Mouse (Mus musculus) brain, adult 2 months (tissue): Measurements from ENCODE around the gene Sec22c.
A peak's percentile ranks its signal among the peaks of the same experiment; 100 is the strongest.

Experiments used
- DNase-seq: peaks from one replicate; pipeline ENCODE4 v3.0.0; 2011; ENCODE audit warnings: low read depth, low spot score

Sec22c gene

GRCm38 (mm10) chr9:121704646-121705625 lies at the start of gene Sec22c:
Gene Sec22c, minus strand, starts transcription at chr9:121705490.
- DNase-seq = peak; percentile 97

GRCm38 (mm10) chr9:121754624-121755023 lies 49.3 kb upstream of the Sec22c start:
- no peak for DNase-seq

- peak; percentile 75 for DNase-seq
Measured at GRCm38 (mm10) chr9:121752774-121753173, 47.5 kb upstream of the Sec22c start.

GRCm38 (mm10) chr9:121744051-121744450 lies 38.8 kb upstream of the Sec22c start:
- no peak for DNase-seq

- DNase-seq = no peak
Measured at GRCm38 (mm10) chr9:121741168-121741567, 35.9 kb upstream of the Sec22c start.

- peak; percentile 34 for DNase-seq
Measured at GRCm38 (mm10) chr9:121740490-121740889, 35.2 kb upstream of the Sec22c start.

GRCm38 (mm10) chr9:121719347-121720331 lies 14.3 kb upstream of the Sec22c start:
- DNase-seq = peak; percentile 52

- DNase-seq = peak; percentile 99
Measured at GRCm38 (mm10) chr9:121718792-121719318, 13.6 kb upstream of the Sec22c start, which contains the start of gene Nktr. Gene Nktr, plus strand, starts transcription at chr9:121719169.

GRCm38 (mm10) chr9:121718070-121718705 lies 12.9 kb upstream of the Sec22c start:
- no peak for DNase-seq

- no peak for DNase-seq
Measured at GRCm38 (mm10) chr9:121717048-121717447, 11.8 kb upstream of the Sec22c start.

GRCm38 (mm10) chr9:121710584-121710975 lies 5.3 kb upstream of the Sec22c start:
- peak; percentile 44 for DNase-seq

GRCm38 (mm10) chr9:121709898-121710583 lies 4.8 kb upstream of the Sec22c start, which contains the start of gene Ss18l2:
Gene Ss18l2, plus strand, starts transcription at chr9:121710329.
- DNase-seq = peak; percentile 100

GRCm38 (mm10) chr9:121708506-121709486 lies 3.5 kb upstream of the Sec22c start:
- peak; percentile 22 for DNase-seq

GRCm38 (mm10) chr9:121707801-121708200 lies 2.5 kb upstream of the Sec22c start:
- DNase-seq = no peak

GRCm38 (mm10) chr9:121706029-121706675 lies 862 bp upstream of the Sec22c start:
- DNase-seq = no peak

GRCm38 (mm10) chr9:121704261-121704645 lies 1.0 kb downstream of the Sec22c start:
- no peak for DNase-seq

- DNase-seq = peak; percentile 57
Measured at GRCm38 (mm10) chr9:121697150-121698049, 7.9 kb downstream of the Sec22c start.

GRCm38 (mm10) chr9:121696626-121697025 lies 8.7 kb downstream of the Sec22c start:
- peak; percentile 45 for DNase-seq
